Mouse (Mus musculus): ENCODE measurements at regions not wholly inside any gene's neighbourhood (a gene's known extent, or its start where the extent isn't known, plus 50 kb on each side); places are given as distances from the start of the nearest gene placed in this dataset.

DNA sequence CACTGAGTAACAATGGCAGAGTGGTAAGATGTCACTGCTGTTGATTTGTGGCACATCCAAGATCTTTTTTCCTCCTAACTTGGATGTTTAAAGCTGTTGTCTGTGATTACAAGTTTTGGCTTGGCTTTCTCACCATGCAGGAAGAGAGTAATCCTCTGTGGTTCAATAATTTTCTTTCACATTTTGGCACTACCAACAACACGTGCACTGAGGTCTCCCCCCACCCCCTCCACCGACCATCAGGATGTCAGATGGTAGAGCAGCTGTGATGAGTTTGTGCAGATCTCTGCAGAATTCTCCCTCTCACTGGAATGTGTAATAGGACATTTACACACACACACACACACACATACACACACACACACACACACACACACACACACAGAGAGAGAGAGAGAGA is 2708.2 kb upstream of the Gm7489 start:
- no peak overlapping the region for H3K27ac ChIP-seq (ENCODE audit: control insufficient read depth, insufficient read depth, low read depth, low read length, poor library complexity)
- H3K4me1 ChIP-seq (ENCODE audit: control insufficient read depth, insufficient read depth, low read length) = no peaks in the 10 kb centered on the region
- 13% methylated on average over 2 of the region's 2 CpGs for WGBS
- H3K4me3 ChIP-seq (replicated peaks; ENCODE audit: control insufficient read depth, low read depth, low read length) = no peak overlapping the region
- TF ChIP-seq POLR2A (IDR thresholded peaks at IDR 0.05; ENCODE audit: borderline replicate concordance, control insufficient read depth, low read depth, low read length) (no peak), CTCF (IDR thresholded peaks at IDR 0.05; ENCODE audit: control insufficient read depth, insufficient read depth, low read length) (no peak)

DNA sequence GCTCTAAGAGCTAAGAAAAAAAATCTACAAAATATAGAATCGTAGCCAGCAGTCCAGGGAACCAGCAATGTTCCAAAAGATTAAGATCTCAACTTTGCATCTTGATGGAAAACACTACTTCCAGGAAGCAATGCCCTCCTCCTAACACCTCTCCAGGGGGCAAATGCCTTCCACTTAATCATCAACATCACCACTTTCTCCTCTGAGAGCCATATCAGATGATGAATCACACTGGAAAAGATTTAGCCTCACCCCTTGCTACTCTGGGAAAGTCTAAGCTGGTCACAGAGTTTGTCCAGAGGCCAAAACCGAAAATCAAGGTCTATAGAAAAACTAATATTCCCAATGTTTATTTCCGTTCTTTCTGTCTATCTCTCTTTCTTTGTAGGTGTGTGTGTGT is 2695.6 kb upstream of the Gm7489 start:
- no peak overlapping the region for H3K27ac ChIP-seq (ENCODE audit: control insufficient read depth, insufficient read depth, low read depth, low read length, poor library complexity)
- no peaks in the 10 kb centered on the region for H3K4me1 ChIP-seq (ENCODE audit: control insufficient read depth, insufficient read depth, low read length)
- 84% methylated on average over 3 of the region's 3 CpGs for WGBS
- no peak overlapping the region for H3K4me3 ChIP-seq (replicated peaks; ENCODE audit: control insufficient read depth, low read depth, low read length)
- no peak for TF ChIP-seq CTCF (IDR thresholded peaks at IDR 0.05; ENCODE audit: control insufficient read depth, insufficient read depth, low read length)
- no peak for TF ChIP-seq POLR2A (IDR thresholded peaks at IDR 0.05; ENCODE audit: borderline replicate concordance, control insufficient read depth, low read depth, low read length)

DNA sequence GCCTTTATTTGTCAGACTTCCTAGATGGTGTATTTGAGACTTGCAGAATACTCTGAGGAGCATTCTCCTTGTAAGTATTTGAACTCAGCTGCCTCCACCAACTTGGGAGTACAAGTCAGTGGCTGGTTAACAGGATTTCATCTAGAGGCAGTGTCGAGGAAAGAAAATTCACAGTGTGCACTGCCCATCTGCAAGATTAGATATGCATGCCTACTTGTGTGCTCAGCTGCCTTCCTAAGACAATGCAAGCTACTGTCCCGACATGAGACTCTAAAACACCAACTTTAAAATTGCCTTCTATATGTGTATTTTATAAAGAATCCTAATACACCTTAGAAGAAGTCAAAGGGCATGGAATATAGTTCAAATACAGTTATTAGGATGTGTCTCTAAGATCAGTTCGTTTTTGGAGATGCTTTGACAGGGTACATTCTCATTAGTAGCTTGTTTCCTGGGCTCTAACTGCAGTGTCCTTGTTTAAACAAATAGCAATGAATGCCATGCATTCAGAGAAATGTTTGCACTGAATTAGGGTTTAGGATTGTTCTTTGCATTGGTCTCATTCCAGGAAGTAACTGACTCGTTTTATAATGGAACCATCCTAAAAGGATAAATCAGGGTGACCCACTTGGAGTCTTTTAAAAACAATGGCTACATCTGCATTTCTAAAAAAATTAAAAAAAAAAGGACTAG is 2687.1 kb upstream of the Gm7489 start:
- Histone ChIP-seq H3K27ac (ENCODE audit: control insufficient read depth, insufficient read depth, low read depth, low read length, poor library complexity) (no peak overlapping the region), H3K4me3 (replicated peaks; ENCODE audit: control insufficient read depth, low read depth, low read length) (no peak overlapping the region), H3K4me1 (ENCODE audit: control insufficient read depth, insufficient read depth, low read length) (no peaks in the 10 kb centered on the region)
- TF ChIP-seq POLR2A (IDR thresholded peaks at IDR 0.05; ENCODE audit: borderline replicate concordance, control insufficient read depth, low read depth, low read length) (no peak), CTCF (IDR thresholded peaks at IDR 0.05; ENCODE audit: control insufficient read depth, insufficient read depth, low read length) (no peak)
- WGBS = 40% methylated on average over 4 of the region's 4 CpGs

DNA sequence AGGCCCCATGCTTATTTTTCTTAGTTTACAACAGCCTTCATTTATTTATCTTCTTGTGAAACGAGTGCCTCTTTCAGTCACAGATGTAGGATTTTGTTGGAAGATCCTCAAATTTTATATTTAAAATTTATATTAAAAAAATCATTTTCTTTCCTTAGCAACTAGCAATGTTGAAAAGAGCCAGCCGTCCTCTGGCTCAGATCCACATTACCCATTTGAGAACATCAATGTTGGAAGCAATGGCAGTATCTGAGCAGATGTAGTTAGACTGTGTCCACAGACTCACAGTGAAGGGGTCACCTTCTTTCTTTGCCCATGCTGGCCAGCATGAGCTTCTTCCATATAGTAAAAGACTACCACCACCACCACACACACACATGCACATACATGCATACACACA is 2681.4 kb upstream of the Gm7489 start:
- 85% methylated on average over 2 of the region's 2 CpGs for WGBS
- no peaks in the 10 kb centered on the region for H3K4me1 ChIP-seq (ENCODE audit: control insufficient read depth, insufficient read depth, low read length)
- H3K27ac ChIP-seq (ENCODE audit: control insufficient read depth, insufficient read depth, low read depth, low read length, poor library complexity) = no peak overlapping the region
- H3K4me3 ChIP-seq (replicated peaks; ENCODE audit: control insufficient read depth, low read depth, low read length) = no peak overlapping the region
- TF ChIP-seq POLR2A (IDR thresholded peaks at IDR 0.05; ENCODE audit: borderline replicate concordance, control insufficient read depth, low read depth, low read length) (no peak), CTCF (IDR thresholded peaks at IDR 0.05; ENCODE audit: control insufficient read depth, insufficient read depth, low read length) (no peak)

- WGBS = 48% methylated on average over 3 of the region's 3 CpGs
- TF ChIP-seq POLR2A (IDR thresholded peaks at IDR 0.05; ENCODE audit: borderline replicate concordance, control insufficient read depth, low read depth, low read length) (no peak), CTCF (IDR thresholded peaks at IDR 0.05; ENCODE audit: control insufficient read depth, insufficient read depth, low read length) (no peak)
- Histone ChIP-seq H3K27ac (ENCODE audit: control insufficient read depth, insufficient read depth, low read depth, low read length, poor library complexity) (no peak overlapping the region), H3K4me1 (ENCODE audit: control insufficient read depth, insufficient read depth, low read length) (no peaks in the 10 kb centered on the region), H3K4me3 (replicated peaks; ENCODE audit: control insufficient read depth, low read depth, low read length) (no peak overlapping the region)
Observed at GRCm38 (mm10) chr15:51206050-51206449, 2678.7 kb upstream of the Gm7489 start.

DNA sequence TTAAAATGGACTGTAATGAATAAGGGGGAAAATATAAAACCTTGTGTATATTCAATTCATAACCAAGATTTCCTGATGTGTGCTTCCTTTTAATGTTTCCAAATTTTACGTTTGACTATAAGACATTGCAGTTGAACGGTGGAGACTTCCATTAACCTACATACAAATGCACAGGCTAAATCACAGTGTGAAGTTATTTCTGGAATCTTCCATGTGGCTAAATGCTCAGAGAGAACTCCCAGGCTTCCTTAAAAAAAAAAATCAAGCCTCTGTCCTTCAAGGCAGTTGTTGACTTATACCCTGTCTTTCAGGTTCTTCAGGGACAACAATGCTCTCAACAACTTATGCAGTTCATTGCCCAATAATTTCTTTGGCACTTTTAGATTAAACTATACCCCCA is 2677.9 kb upstream of the Gm7489 start:
- Histone ChIP-seq H3K27ac (ENCODE audit: control insufficient read depth, insufficient read depth, low read depth, low read length, poor library complexity) (no peak overlapping the region), H3K4me1 (ENCODE audit: control insufficient read depth, insufficient read depth, low read length) (no peaks in the 10 kb centered on the region), H3K4me3 (replicated peaks; ENCODE audit: control insufficient read depth, low read depth, low read length) (no peak overlapping the region)
- 61% methylated on average over 2 of the region's 2 CpGs for WGBS
- TF ChIP-seq CTCF (IDR thresholded peaks at IDR 0.05; ENCODE audit: control insufficient read depth, insufficient read depth, low read length) = no peak

DNA sequence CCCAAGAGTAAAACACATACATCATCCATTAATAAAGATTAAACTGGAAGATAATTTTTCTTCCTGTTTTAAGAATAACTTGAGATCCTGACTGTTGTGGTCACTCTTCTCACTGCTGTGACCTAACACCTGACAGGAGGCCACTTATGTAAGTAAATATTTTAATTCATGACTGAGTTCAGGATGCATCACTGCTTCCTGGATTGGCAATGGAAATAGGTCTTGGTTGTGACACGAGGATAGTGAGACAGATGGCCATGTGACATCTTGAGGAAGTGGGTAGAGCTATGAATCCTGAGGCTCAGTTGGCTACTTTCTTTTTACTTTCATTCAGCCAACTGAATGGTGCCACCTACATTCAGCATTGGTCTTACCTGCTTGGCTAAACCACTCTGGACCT is 2649.8 kb upstream of the Gm7489 start:
- no peak overlapping the region for H3K4me3 ChIP-seq (replicated peaks; ENCODE audit: control insufficient read depth, low read depth, low read length)
- no peaks in the 10 kb centered on the region for H3K4me1 ChIP-seq (ENCODE audit: control insufficient read depth, insufficient read depth, low read length)
- 9% methylated on average over 1 of the region's 1 CpGs for WGBS
- H3K27ac ChIP-seq (ENCODE audit: control insufficient read depth, insufficient read depth, low read depth, low read length, poor library complexity) = no peak overlapping the region
- TF ChIP-seq POLR2A (IDR thresholded peaks at IDR 0.05; ENCODE audit: borderline replicate concordance, control insufficient read depth, low read depth, low read length) = no peak
- TF ChIP-seq CTCF (IDR thresholded peaks at IDR 0.05; ENCODE audit: control insufficient read depth, insufficient read depth, low read length) = no peak

- H3K4me1 ChIP-seq (ENCODE audit: control insufficient read depth, insufficient read depth, low read length) = no peaks in the 10 kb centered on the region
- no peak overlapping the region for H3K4me3 ChIP-seq (replicated peaks; ENCODE audit: control insufficient read depth, low read depth, low read length)
- no peak for TF ChIP-seq POLR2A (IDR thresholded peaks at IDR 0.05; ENCODE audit: borderline replicate concordance, control insufficient read depth, low read depth, low read length)
- TF ChIP-seq CTCF (IDR thresholded peaks at IDR 0.05; ENCODE audit: control insufficient read depth, insufficient read depth, low read length) = no peak
- 84% methylated on average over 2 of the region's 2 CpGs for WGBS
- no peak overlapping the region for H3K27ac ChIP-seq (ENCODE audit: control insufficient read depth, insufficient read depth, low read depth, low read length, poor library complexity)
Observed at GRCm38 (mm10) chr15:51244596-51244995, 2640.1 kb upstream of the Gm7489 start.

GRCm38 (mm10) chr15:51247259-51247658 is 2637.4 kb upstream of the Gm7489 start:
- Histone ChIP-seq H3K27ac (ENCODE audit: control insufficient read depth, insufficient read depth, low read depth, low read length, poor library complexity) (no peak overlapping the region), H3K4me3 (replicated peaks; ENCODE audit: control insufficient read depth, low read depth, low read length) (no peak overlapping the region), H3K4me1 (ENCODE audit: control insufficient read depth, insufficient read depth, low read length) (no peaks in the 10 kb centered on the region)
- TF ChIP-seq POLR2A (IDR thresholded peaks at IDR 0.05; ENCODE audit: borderline replicate concordance, control insufficient read depth, low read depth, low read length) = no peak
- no peak for TF ChIP-seq CTCF (IDR thresholded peaks at IDR 0.05; ENCODE audit: control insufficient read depth, insufficient read depth, low read length)
- WGBS = 83% methylated on average over 5 of the region's 5 CpGs

Measured in bone marrow, adult 2 months (tissue).